Mouse (Mus musculus) bone marrow macrophage, adult 2 months (primary cell): Measurements from ENCODE around the gene Dock4.

Source experiments
- CTCF ChIP-seq: IDR thresholded peaks from 2 replicates; pipeline ENCODE4 v1.5.1; 2012; ENCODE audit warnings: low read depth, mild to moderate bottlenecking, low read length, moderate library complexity
- POLR2A ChIP-seq: IDR thresholded peaks from 2 replicates; pipeline ENCODE4 v1.6.1; 2012; ENCODE audit warnings: mild to moderate bottlenecking, low read depth, low read length, borderline replicate concordance

- no peak for TF ChIP-seq POLR2A
- no peak for TF ChIP-seq CTCF
These were observed 394.1 kb downstream of the Dock4 start for GRCm38 (mm10) chr12:40839817-40840216.
